Mouse (Mus musculus) CD4-positive, CD25-positive, alpha-beta regulatory T cell, adult 4 months (primary cell): ENCODE data around the gene Polr2f. TPM values are rescaled to one million over a fixed set of nuclear protein-coding genes. Genes with fewer than 3 reads are reported as not detected.
A peak's percentile ranks its signal among the peaks of the same experiment; 100 is the strongest.

Experiments used
- ATAC-seq: one replicate; pipeline ENCODE4 v1.8.0; 2017
- polyA plus RNA-seq, 2 experiments: library from polyadenylated mRNA; unstranded; fragments of 100-300 nt; shearing (Covaris generic); gene quantifications; one replicate each; pipeline ENCODE4 v1.2.1; 2017

The Polr2f gene
- polyA plus RNA-seq, 2 experiments from 2014 or later: 92.3 to 119 TPM

- no peak for ATAC-seq
These were observed 18.7 kb upstream of the Polr2f start for GRCm38 (mm10) chr15:79122119-79122518.

GRCm38 (mm10) chr15:79122546-79122945, 18.3 kb upstream of the Polr2f start:
- ATAC-seq: no peak

- no peak for ATAC-seq
These were observed 17.1 kb upstream of the Polr2f start for GRCm38 (mm10) chr15:79123751-79124150.

- no peak for ATAC-seq
These were observed 16.4 kb upstream of the Polr2f start for GRCm38 (mm10) chr15:79124331-79124875.

GRCm38 (mm10) chr15:79126217-79126932, 14.4 kb upstream of the Polr2f start:
- peak; percentile 39 for ATAC-seq

- ATAC-seq: no peak
These were observed 13.7 kb upstream of the Polr2f start for GRCm38 (mm10) chr15:79127101-79127500.

GRCm38 (mm10) chr15:79128208-79128607, 12.6 kb upstream of the Polr2f start:
- ATAC-seq: no peak

- no peak for ATAC-seq
These were observed 11.5 kb upstream of the Polr2f start for GRCm38 (mm10) chr15:79129311-79129710.

- no peak for ATAC-seq
These were observed 10.0 kb upstream of the Polr2f start for GRCm38 (mm10) chr15:79130782-79131181.

- no peak for ATAC-seq
These were observed 9.4 kb upstream of the Polr2f start for GRCm38 (mm10) chr15:79131442-79131841.

GRCm38 (mm10) chr15:79133191-79133661, 7.6 kb upstream of the Polr2f start:
- no peak for ATAC-seq

- no peak for ATAC-seq
These were observed 6.1 kb upstream of the Polr2f start for GRCm38 (mm10) chr15:79134496-79135270.

GRCm38 (mm10) chr15:79135332-79135731, 5.5 kb upstream of the Polr2f start:
- ATAC-seq: no peak

- ATAC-seq: no peak
These were observed 4.8 kb upstream of the Polr2f start for GRCm38 (mm10) chr15:79135783-79136575.

GRCm38 (mm10) chr15:79139640-79140039, 1.2 kb upstream of the Polr2f start:
- ATAC-seq: peak; percentile 22

GRCm38 (mm10) chr15:79141566-79141917, 733 bp downstream of the Polr2f start:
- peak; percentile 40 for ATAC-seq

GRCm38 (mm10) chr15:79143316-79143715, 2.5 kb downstream of the Polr2f start:
- no peak for ATAC-seq

- ATAC-seq: no peak
These were observed 3.2 kb downstream of the Polr2f start for GRCm38 (mm10) chr15:79144021-79144420.

GRCm38 (mm10) chr15:79145522-79145921, 4.7 kb downstream of the Polr2f start:
- no peak for ATAC-seq

GRCm38 (mm10) chr15:79148533-79148932, 7.7 kb downstream of the Polr2f start:
- ATAC-seq: peak; percentile 67

GRCm38 (mm10) chr15:79151881-79152280, 11.1 kb downstream of the Polr2f start:
- ATAC-seq: no peak

GRCm38 (mm10) chr15:79152709-79153108, 11.9 kb downstream of the Polr2f start:
- ATAC-seq: no peak

GRCm38 (mm10) chr15:79155572-79155971, 14.8 kb downstream of the Polr2f start:
- no peak for ATAC-seq
